ENCODE assay signal across 24 mouse cellular contexts in the genomic region with DNA sequence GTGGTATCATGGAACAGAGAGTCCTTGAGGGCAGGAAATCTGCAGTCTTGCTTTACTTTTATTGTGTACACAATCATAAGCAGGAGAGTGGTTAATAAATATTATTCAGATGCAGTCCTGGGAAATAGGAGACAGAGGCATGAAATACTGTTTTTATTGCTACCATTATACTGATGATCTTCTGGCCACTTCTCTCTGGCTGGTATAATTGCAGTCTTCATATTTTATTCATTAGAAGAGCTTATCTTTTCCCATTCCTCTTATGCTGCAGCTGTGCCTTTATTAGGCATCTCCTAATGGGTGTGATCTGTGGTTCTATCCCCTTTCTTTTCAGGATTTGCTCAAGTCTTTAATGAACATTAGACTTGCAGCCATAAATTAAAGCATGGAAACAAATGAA.
A peak's percentile ranks its signal among the peaks of the same experiment; 100 is the strongest.
DNase-seq lines count a peak whose midpoint lies in the region; ATAC-seq lines count a peak whose summit lies in the region.
"Had no signal": no experiment of that assay in that cellular context is flagged by ENCODE, and none has a peak within 500 bp of the region (broad histone marks: within the 10 kb centered on the region; RNA-seq: fewer than 3 reads in every experiment).

No protein-coding gene starts in this region.

- H3K4me3 ChIP-seq in hindbrain, embryonic 12.5 days = no peak overlapping the region
- H3K4me3 ChIP-seq in hindbrain, embryonic 10.5 days = no peak overlapping the region
- H3K4me3 ChIP-seq in hindbrain, embryonic 14.5 days (replicated peaks; ENCODE audit: low read length) = no peak overlapping the region
- H3K4me3 ChIP-seq in midbrain, embryonic 12.5 days = no peak overlapping the region
- no peak overlapping the region for H3K4me3 ChIP-seq in neural tube, embryonic 12.5 days
- H3K4me3 ChIP-seq: heart, adult 2 months; heart, embryonic 13.5 days; left cerebral cortex, adult 2 months; liver, embryonic 13.5 days; stomach, embryonic 15.5 days had no signal

- DNase-seq in hindbrain, embryonic 10.5 days (ENCODE audit: low spot score) = no peak
- DNase-seq in hindbrain, embryonic 14.5 days (ENCODE audit: low spot score) = peak; percentile 31
- DNase-seq in gastrocnemius, adult 18-20 months (ENCODE audit: low spot score) = no peak
- DNase-seq in spleen, postnatal 10 days (ENCODE audit: low spot score in 2 of 2) = no peak
- no peak for DNase-seq in adipocyte (ENCODE audit: low spot score)
- DNase-seq: adrenal gland, postnatal 36 days; cerebellum, adult 11-12 months; cerebellum, postnatal 10 days; gastrocnemius, postnatal 36 days; heart, adult 2 months; heart, postnatal 14 days; kidney, adult 18-20 months; kidney, postnatal 4 days; liver, embryonic 13.5 days; lung, embryonic 14.5 days; right cerebral cortex, postnatal 4 days; thymus, postnatal 25 days had no signal

- no peaks in the 10 kb centered on the region for H3K4me1 ChIP-seq in hindbrain, embryonic 12.5 days
- H3K4me1 ChIP-seq in hindbrain, embryonic 10.5 days (replicated peaks) = no peaks in the 10 kb centered on the region
- no peaks in the 10 kb centered on the region for H3K4me1 ChIP-seq in hindbrain, embryonic 14.5 days (replicated peaks; ENCODE audit: control insufficient read depth, insufficient read depth, low read length)
- no peaks in the 10 kb centered on the region for H3K4me1 ChIP-seq in midbrain, embryonic 12.5 days
- H3K4me1 ChIP-seq in neural tube, embryonic 12.5 days = no peaks in the 10 kb centered on the region
- H3K4me1 ChIP-seq: heart, embryonic 13.5 days; liver, embryonic 13.5 days; stomach, embryonic 15.5 days had no signal

- H3K27ac ChIP-seq in hindbrain, embryonic 12.5 days = 0 out of 2 replicates have a peak overlapping the region, but pooled peaks have one; percentile 44
- H3K27ac ChIP-seq in hindbrain, embryonic 10.5 days = no peak overlapping the region
- H3K27ac ChIP-seq in hindbrain, embryonic 14.5 days = no peak overlapping the region
- 0 out of 2 replicates have a peak overlapping the region, but pooled peaks have one; percentile 39 for H3K27ac ChIP-seq in midbrain, embryonic 12.5 days (replicated peaks)
- H3K27ac ChIP-seq in neural tube, embryonic 12.5 days = no peak overlapping the region
- H3K27ac ChIP-seq: heart, adult 2 months; heart, embryonic 13.5 days; left cerebral cortex, adult 2 months; liver, embryonic 13.5 days; stomach, embryonic 15.5 days had no signal

- peak; percentile 78 for ATAC-seq in hindbrain, embryonic 12.5 days (ENCODE audit: low FRiP score)
- ATAC-seq in hindbrain, embryonic 14.5 days (ENCODE audit: low FRiP score) = peak; percentile 66
- peak; percentile 88 for ATAC-seq in midbrain, embryonic 12.5 days (ENCODE audit: low FRiP score, low read depth)
- ATAC-seq in neural tube, embryonic 12.5 days (ENCODE audit: low FRiP score, low read depth) = peak; percentile 79
- ATAC-seq: inflammation-experienced regulatory T-cells, adult 6 months had no signal

- no peaks in the 10 kb centered on the region for H3K9me3 ChIP-seq in hindbrain, embryonic 12.5 days (replicated peaks)
- H3K9me3 ChIP-seq in hindbrain, embryonic 10.5 days = no peaks in the 10 kb centered on the region
- H3K9me3 ChIP-seq in hindbrain, embryonic 14.5 days (ENCODE audit: control insufficient read depth, low read length) = no peaks in the 10 kb centered on the region
- H3K9me3 ChIP-seq in midbrain, embryonic 12.5 days = no peaks in the 10 kb centered on the region
- no peaks in the 10 kb centered on the region for H3K9me3 ChIP-seq in neural tube, embryonic 12.5 days
- H3K9me3 ChIP-seq: heart, embryonic 13.5 days; liver, embryonic 13.5 days; stomach, embryonic 15.5 days had no signal

- no peak overlapping the region for H3K4me2 ChIP-seq in hindbrain, embryonic 12.5 days (replicated peaks)
- H3K4me2 ChIP-seq in hindbrain, embryonic 14.5 days (replicated peaks) = no peak overlapping the region
- H3K4me2 ChIP-seq in midbrain, embryonic 12.5 days (replicated peaks) = no peak overlapping the region
- no peak overlapping the region for H3K4me2 ChIP-seq in neural tube, embryonic 12.5 days (replicated peaks)
- H3K4me2 ChIP-seq: heart, embryonic 13.5 days; liver, embryonic 13.5 days; lung, embryonic 14.5 days; stomach, embryonic 15.5 days had no signal

- H3K27me3 ChIP-seq in hindbrain, embryonic 12.5 days = no peaks in the 10 kb centered on the region
- no peaks in the 10 kb centered on the region for H3K27me3 ChIP-seq in hindbrain, embryonic 10.5 days (ENCODE audit: insufficient read depth, poor library complexity, severe bottlenecking)
- no peaks in the 10 kb centered on the region for H3K27me3 ChIP-seq in hindbrain, embryonic 14.5 days (ENCODE audit: control insufficient read depth, insufficient read depth, low read length)
- H3K27me3 ChIP-seq in midbrain, embryonic 12.5 days = no peaks in the 10 kb centered on the region
- H3K27me3 ChIP-seq in neural tube, embryonic 12.5 days (replicated peaks) = no peaks in the 10 kb centered on the region
- H3K27me3 ChIP-seq: heart, embryonic 13.5 days; liver, embryonic 13.5 days; stomach, embryonic 15.5 days had no signal

- no peaks in the 10 kb centered on the region for H3K36me3 ChIP-seq in hindbrain, embryonic 12.5 days
- H3K36me3 ChIP-seq in hindbrain, embryonic 10.5 days = no peaks in the 10 kb centered on the region
- no peaks in the 10 kb centered on the region for H3K36me3 ChIP-seq in hindbrain, embryonic 14.5 days (replicated peaks; ENCODE audit: control insufficient read depth, insufficient read depth)
- no peaks in the 10 kb centered on the region for H3K36me3 ChIP-seq in midbrain, embryonic 12.5 days
- no peaks in the 10 kb centered on the region for H3K36me3 ChIP-seq in neural tube, embryonic 12.5 days
- H3K36me3 ChIP-seq: heart, embryonic 13.5 days; liver, embryonic 13.5 days; stomach, embryonic 15.5 days had no signal

- no peak overlapping the region for H3K9ac ChIP-seq in hindbrain, embryonic 12.5 days
- H3K9ac ChIP-seq in hindbrain, embryonic 14.5 days = no peak overlapping the region
- no peak overlapping the region for H3K9ac ChIP-seq in midbrain, embryonic 12.5 days (replicated peaks)
- no peak overlapping the region for H3K9ac ChIP-seq in neural tube, embryonic 12.5 days
- H3K9ac ChIP-seq: heart, embryonic 13.5 days; liver, embryonic 13.5 days; lung, embryonic 14.5 days; stomach, embryonic 15.5 days had no signal

Comparison
In these comparisons a context has a peak if more than half of its experiments do, and no peak if none do; other contexts are left out.
1. H3K27ac ChIP-seq: peak in hindbrain, embryonic 12.5 days (single experiment) and midbrain, embryonic 12.5 days (single experiment); none in hindbrain, embryonic 10.5 days (single experiment), hindbrain, embryonic 14.5 days (single experiment) and neural tube, embryonic 12.5 days (single experiment).
2. Peak in every context shown above with its lines, with median percentiles within 50 percentile points of each other: ATAC-seq.